Mouse (Mus musculus) left cerebral cortex, postnatal 10 days (tissue): ENCODE results near the gene Dyrk1b. TPM values are rescaled to one million over a fixed set of nuclear protein-coding genes. Genes with fewer than 3 reads are reported as not detected.
"Not testable (repeated sequence)": the region's sequence is repeated elsewhere in the genome, so short reads cannot be mapped to it uniquely, and the experiment has no call there.

Experiments
- DNase-seq, 2 experiments: peaks; one replicate each; pipeline ENCODE4 v3.0.0; 2021 to 2022; ENCODE audit warnings: low spot score in 2 of 2, mixed read lengths in 1 of 2; ENCODE audit errors: extremely low spot score in 1 of 2
- intact Hi-C: fragments of 180-260 bp; cut with DNase I; formaldehyde crosslinking; loops from one replicate; pipeline ENCODE4 v1.15.1; 2025
- total RNA-seq, 2 experiments: library from RNA; stranded (reverse); gene quantifications; 2 replicates each; pipeline ENCODE4 v1.2.3; 2021

Dyrk1b gene
- total RNA-seq, result 10 to 100 TPM; 32.9 to 34.8 TPM

- intact Hi-C loops, result no loop called here
- peak; percentile 99 for DNase-seq
Measured at GRCm38 (mm10) chr7:28179228-28179627, at the start of gene Dyrk1b. Gene Dyrk1b, plus strand, starts transcription at chr7:28179469.

GRCm38 (mm10) chr7:28137613-28138012 is 41.7 kb upstream of the Dyrk1b start:
- intact Hi-C loops, result no loop called here
- DNase-seq, result peak; percentile 7 to 47

DNA sequence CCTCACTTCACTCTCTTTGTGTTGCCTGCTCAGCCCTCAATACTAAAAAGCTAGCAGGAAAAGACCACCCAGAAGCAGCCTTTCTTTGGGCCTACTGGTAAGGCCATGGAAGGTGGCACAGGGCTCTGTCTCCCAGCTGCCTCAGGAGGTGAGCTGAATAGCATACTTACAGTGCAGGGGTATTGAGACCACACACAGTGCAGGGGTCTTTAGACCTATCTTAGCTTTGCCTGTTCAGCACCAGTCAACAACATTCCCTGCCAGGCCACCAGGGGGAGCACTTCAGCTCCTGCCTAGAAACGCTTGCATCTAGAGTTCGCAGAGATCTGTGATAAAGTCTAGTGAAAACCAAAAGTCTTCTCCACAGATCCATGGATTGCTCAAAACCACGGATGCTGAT is 31.0 kb upstream of the Dyrk1b start:
- intact Hi-C loops, result loop anchor here (5.0 kb wide), 2 partner anchors 96 to 149 kb away; partner anchors contain the start of gene Psmc4
- DNase-seq, result peak in 1 of 2 experiments; percentile 68

GRCm38 (mm10) chr7:28149841-28150240 is 29.4 kb upstream of the Dyrk1b start:
- intact Hi-C loops, result loop anchor here (5.0 kb wide), 2 partner anchors 98 to 147 kb away; partner anchors contain the start of gene Psmc4
- DNase-seq, result no peak

DNA sequence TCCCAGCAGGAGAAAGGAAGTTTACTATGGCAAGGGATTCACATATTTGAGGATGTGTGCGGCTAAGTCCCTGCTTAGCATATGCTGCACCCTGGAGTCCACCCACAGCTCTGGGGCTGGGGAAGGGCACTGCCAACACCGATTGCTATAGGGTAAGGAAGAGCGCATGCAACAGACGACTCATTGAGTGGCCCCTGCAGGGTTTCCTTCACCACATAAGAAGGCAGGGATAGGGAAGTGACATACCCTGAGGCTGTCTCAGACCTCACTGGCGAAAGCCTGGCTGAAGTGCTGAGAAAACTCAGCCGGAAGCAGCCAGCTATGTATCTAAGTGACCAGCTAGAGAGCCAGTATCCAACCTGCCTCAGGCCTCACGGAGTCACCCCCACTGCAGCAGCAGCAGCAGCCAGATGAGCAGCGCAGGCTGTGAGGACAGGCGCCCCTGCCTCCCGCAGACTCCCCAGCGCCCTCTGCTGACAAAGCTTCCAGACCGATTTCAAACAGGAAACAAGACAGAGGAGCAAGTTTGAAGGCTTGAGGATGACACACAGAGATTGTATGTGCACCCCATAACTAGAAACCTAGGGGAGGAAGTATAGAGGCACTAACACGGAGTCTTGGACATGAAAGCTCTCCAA is 27.6 kb upstream of the Dyrk1b start:
- intact Hi-C loops, result no loop called here
- DNase-seq, result peak in 1 of 2 experiments; percentile 69

DNA sequence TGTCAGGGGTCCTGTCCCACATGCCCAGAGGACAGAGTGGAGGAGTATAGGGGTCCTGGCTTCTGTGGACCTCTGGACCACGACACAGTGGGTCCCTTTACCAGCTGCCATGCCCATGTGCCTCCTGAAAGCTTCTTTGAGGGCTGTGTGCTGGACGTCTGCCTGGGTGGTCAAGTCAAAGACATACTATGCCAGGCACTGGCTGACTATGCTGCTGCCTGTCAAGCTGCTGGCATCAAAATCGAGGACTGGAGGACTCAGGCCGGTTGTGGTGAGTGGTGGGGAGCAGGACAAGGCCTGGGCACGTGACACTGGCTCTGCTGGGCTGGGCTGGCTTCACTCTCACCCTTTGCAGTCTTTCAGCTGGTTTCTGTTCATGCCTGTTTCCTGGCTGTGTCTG is 25.7 kb upstream of the Dyrk1b start:
- intact Hi-C loops, DNase-seq: not testable (repeated sequence)

- intact Hi-C loops, result no loop called here
- no peak for DNase-seq
Measured at GRCm38 (mm10) chr7:28159292-28159691, 20.0 kb upstream of the Dyrk1b start.

DNA sequence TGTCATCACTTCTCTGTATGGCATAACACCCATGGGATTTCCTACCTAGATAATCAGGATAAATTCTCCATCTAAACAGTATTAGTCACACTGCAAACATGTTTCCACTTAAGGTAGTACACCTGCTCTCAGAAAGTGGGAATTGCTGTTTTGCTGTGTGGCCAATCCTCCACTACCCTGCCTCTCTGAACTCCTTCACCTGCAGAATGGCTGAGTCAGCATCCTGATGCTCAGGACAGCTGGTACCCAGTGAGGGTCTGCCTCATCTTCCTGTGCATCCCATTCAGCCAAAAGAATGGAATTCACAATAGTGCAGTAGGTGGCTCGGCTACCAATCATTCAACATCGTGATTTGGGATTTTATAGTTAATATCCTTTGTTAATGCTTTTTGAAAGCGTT is 19.4 kb upstream of the Dyrk1b start:
- intact Hi-C loops, result no loop called here

GRCm38 (mm10) chr7:28161163-28161749 is 18.0 kb upstream of the Dyrk1b start:
- no peak for DNase-seq
- intact Hi-C loops, result no loop called here

More for the DNA sequence above, 19.4 kb upstream of the Dyrk1b start:
- DNase-seq, result no peak

GRCm38 (mm10) chr7:28165406-28165805 is 13.9 kb upstream of the Dyrk1b start:
- DNase-seq, result peak in 1 of 2 experiments; percentile 38
- intact Hi-C loops, result no loop called here

DNA sequence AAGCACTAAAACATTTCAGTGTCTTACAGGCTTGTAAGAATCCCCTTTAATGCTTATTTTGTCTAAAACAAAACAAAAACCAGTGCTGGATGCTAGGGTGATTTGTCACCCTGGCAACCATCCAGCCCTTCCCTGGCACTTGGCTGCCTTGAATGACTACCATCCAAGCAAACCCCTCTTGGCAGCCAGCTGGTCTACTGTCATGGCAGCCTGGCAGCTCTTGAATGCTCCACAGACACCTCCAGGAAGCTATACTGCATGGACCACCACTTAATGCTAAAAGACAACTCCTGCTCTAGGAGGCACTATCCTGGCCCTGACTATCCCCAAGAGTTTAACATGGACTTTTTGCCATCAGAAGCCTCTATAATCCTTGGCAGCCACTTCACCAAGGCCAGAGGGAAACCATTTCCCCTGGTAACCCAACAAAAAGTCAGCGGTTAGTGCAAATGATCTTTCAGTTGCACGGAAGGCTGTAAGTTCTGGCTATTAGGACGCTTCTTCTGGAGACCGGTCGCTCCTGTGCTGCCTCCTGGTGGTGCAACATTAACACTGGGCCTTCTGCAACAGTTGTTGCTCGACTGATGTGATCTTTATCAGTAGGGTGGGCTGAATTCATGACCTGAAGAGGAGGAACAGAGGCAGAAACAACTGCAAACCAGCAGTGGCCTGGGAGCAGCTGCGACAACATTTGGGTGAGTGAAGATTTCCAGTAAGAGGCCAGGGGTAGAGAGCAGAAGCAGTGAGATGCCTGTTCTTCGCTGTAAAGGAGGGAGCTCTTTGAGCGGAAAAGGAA is 10.8 kb upstream of the Dyrk1b start:
- peak; percentile 63 to 82 for DNase-seq
- intact Hi-C loops, result loop anchor here (1.0 kb wide), 1 partner anchor 118 kb away; the partner anchor contains the start of gene Psmc4

GRCm38 (mm10) chr7:28169489-28170422 is 9.5 kb upstream of the Dyrk1b start, which contains the start of gene Fbl:
Gene Fbl, plus strand, starts transcription at chr7:28169710.
- peak; percentile 89 to 95 for DNase-seq
- intact Hi-C loops, result no loop called here

DNA sequence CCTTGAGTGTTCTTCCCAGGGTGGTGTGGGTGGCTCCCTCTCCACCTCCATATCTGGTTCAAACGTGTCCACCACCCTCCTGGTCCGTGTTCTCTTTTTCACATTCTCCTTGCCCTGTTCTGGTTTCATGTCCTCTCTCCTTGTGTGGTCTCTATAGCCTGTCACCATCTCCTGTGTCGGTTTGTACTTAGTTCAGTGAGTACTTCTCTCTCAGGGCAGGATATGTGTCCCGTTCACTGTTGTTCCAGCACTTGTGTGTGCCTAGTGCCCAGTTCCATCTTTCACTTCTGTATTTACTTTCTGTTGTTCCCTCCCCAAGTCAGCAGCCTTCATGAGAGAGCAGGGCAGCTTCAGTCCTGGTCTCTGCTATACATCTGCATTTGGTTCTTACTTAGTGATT is 3.9 kb upstream of the Dyrk1b start:
- intact Hi-C loops, result no loop called here
- DNase-seq, result no peak

DNA sequence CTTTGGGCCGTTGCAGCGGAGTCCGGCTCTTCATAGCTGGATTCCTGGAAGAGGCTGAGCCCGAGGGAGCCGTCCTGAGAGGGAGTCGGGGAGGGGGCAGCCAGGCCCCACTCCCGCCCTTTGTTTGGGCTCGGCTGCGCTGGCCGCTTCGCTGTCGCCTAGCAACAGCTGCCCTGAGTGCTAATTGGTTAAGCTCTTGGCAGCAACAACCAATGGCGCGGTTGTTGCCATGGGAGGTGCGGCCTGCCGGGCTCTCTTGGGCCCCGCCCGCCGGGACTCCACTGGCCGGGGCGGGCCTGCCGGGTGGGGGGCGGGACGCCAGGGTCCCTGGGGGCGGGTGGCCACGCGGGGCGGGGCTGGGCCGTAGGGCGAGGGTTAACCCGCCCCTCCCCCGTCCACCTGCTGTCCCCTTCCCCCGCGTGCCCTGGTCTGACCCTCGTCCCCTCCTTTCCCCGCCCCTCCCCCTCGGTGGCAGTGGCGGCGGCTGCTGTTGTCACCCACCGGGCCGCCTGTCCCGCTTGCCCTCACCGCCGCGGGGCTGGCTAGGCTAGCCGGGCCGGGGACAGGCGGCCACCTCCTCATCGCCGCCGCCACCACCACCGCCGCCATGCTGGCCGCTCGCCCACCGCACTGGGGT is 590 bp downstream of the Dyrk1b start:
- DNase-seq, result peak; percentile 95 to 97
- intact Hi-C loops, result no loop called here

GRCm38 (mm10) chr7:28180890-28181289 is 1.6 kb downstream of the Dyrk1b start:
- DNase-seq, result no peak
- intact Hi-C loops, result no loop called here

- peak in 1 of 2 experiments; percentile 56 for DNase-seq
- intact Hi-C loops, result no loop called here
Measured at GRCm38 (mm10) chr7:28181376-28181775, 2.1 kb downstream of the Dyrk1b start.

DNA sequence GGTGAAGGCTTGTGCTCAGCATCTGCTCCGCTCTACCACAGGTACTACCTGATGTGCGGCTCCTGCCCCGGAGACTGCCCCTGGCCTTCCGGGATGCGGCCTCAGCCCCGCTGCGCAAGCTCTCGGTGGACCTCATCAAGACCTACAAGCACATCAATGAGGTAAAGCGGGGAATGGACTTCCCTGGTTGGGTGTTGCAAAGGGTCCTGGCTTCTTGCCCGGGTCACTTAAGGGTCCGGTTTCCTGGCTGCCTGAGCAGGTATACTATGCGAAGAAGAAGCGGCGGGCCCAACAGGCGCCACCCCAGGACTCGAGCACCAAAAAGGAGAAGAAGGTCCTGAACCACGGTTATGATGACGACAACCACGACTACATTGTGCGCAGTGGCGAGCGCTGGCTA is 3.1 kb downstream of the Dyrk1b start:
- DNase-seq, result peak in 1 of 2 experiments; percentile 54
- intact Hi-C loops, result no loop called here

- DNase-seq, result peak in 1 of 2 experiments; percentile 34
- intact Hi-C loops, result no loop called here
Measured at GRCm38 (mm10) chr7:28185884-28186283, 6.6 kb downstream of the Dyrk1b start.
